Mouse (Mus musculus) heart, postnatal 0 days (tissue): Measurements from ENCODE around the gene Herc6.

Source experiments
- CTCF ChIP-seq: IDR thresholded peaks from 2 replicates; pipeline ENCODE4 v1.5.1; 2016; ENCODE audit warnings: antibody characterized with exemption, control low read depth, low read depth
- EP300 ChIP-seq: IDR thresholded peaks from 2 replicates; pipeline ENCODE4 v1.6.1; 2016; ENCODE audit warnings: antibody characterized with exemption, low read depth

- TF ChIP-seq CTCF, result no peak
- TF ChIP-seq EP300, result no peak
Measured at GRCm38 (mm10) chr6:57541737-57542335, 39.0 kb upstream of the Herc6 start.
